Mouse (Mus musculus) thymus, postnatal 0 days (tissue): Measurements from ENCODE around the gene Lats2. TPM values are rescaled to one million over a fixed set of nuclear protein-coding genes. Genes with fewer than 3 reads are reported as not detected.

Experiments used
- microRNA-seq: library from miRNA; unstranded; fragments of <30 nt; microRNA quantifications from one replicate; pipeline ENCODE4, GENCODE M21; 2016; ENCODE audit warnings: borderline number of aligned reads
- polyA plus RNA-seq: library from polyadenylated mRNA; unstranded; fragments of >200 nt; fragmentation: Nextera tagmentation; extraction: Ambion mirVana; gene quantifications from 2 replicates; pipeline ENCODE4 v1.2.1, GENCODE M21; 2015

The Lats2 gene
- polyA plus RNA-seq, 1 experiment from 2014 or later: 4.9 TPM

Small RNAs within 50 kb of the gene (microRNA-seq; reads per million reads assigned to microRNA genes)
- gene Mir3077: not detected

Other genes with a start within 250 kb of the Lats2 start
- 1.2 and 1.4 TPM in 2 replicates for gene Il17d, start 233.6 kb downstream of the Lats2 start, polyA plus RNA-seq
- gene Eef1akmt1, start 186.8 kb downstream of the Lats2 start, polyA plus RNA-seq: 100 and 117 TPM in 2 replicates
- gene Xpo4, start 93.0 kb downstream of the Lats2 start, polyA plus RNA-seq: 14.0 and 19.6 TPM in 2 replicates
- not detected in 2 replicates for gene Gm49361, start 12.3 kb downstream of the Lats2 start, polyA plus RNA-seq
- 18.5 and 18.7 TPM in 2 replicates for gene Sap18, start 39.8 kb upstream of the Lats2 start, polyA plus RNA-seq
- 24.8 and 29.6 TPM in 2 replicates for gene Ska3, start 67.8 kb upstream of the Lats2 start, polyA plus RNA-seq
- gene Mrpl57, start 67.8 kb upstream of the Lats2 start, polyA plus RNA-seq: 334 and 346 TPM in 2 replicates
- gene Zdhhc20, start 131.9 kb upstream of the Lats2 start, polyA plus RNA-seq: 48.6 and 62.0 TPM in 2 replicates
- gene Micu2, start 240.9 kb upstream of the Lats2 start, polyA plus RNA-seq: 61.9 and 69.3 TPM in 2 replicates